Mouse (Mus musculus) CH12.LX (cell line): ENCODE results near the gene Nptn. TPM values are rescaled to one million over a fixed set of nuclear protein-coding genes. Genes with fewer than 3 reads are reported as not detected.

Experiments
- DNase-seq: peaks from one replicate; pipeline ENCODE4 v3.0.0-alpha.2; 2013; ENCODE audit errors: extremely low read depth
- H3K27ac ChIP-seq: 2 replicates; pipeline ENCODE4 v1.5.1; 2012; ENCODE audit warnings: low read depth, mild to moderate bottlenecking, control low read depth, moderate library complexity; ENCODE audit not compliant: insufficient read depth
- H3K27me3 ChIP-seq: replicated peaks from 2 replicates; pipeline ENCODE3; 2012; ENCODE audit warnings: inconsistent platforms
- H3K36me3 ChIP-seq, 2 experiments: replicated peaks in 1 of 2; 2 replicates each; pipeline versions ENCODE3 to v1.6.1; 2012; ENCODE audit warnings: inconsistent platforms in 1 of 2, low read length in 1 of 2, mild to moderate bottlenecking in 1 of 2, mixed read lengths in 1 of 2, moderate library complexity in 1 of 2; ENCODE audit not compliant: control insufficient read depth in 1 of 2, insufficient read depth in 1 of 2
- H3K4me1 ChIP-seq, 2 experiments: 2 replicates each; pipeline ENCODE4 v1.6.1; 2012; ENCODE audit warnings: inconsistent platforms in 1 of 2, moderate library complexity in 1 of 2; ENCODE audit not compliant: insufficient read depth in 2 of 2, control insufficient read depth in 1 of 2
- H3K4me2 ChIP-seq: 2 replicates; pipeline ENCODE4 v1.6.1; 2012; ENCODE audit warnings: low read depth, mild to moderate bottlenecking, control low read depth; ENCODE audit not compliant: poor library complexity, insufficient read depth, severe bottlenecking
- H3K4me3 ChIP-seq, 3 experiments: fragments of 150-350 bp in 1 of 3; sonication (generic) in 1 of 3; replicated peaks in 1 of 3; 2 replicates each; pipeline versions ENCODE3 to v1.5.1; 2011 to 2012; ENCODE audit warnings: low read depth in 2 of 3, low read length in 2 of 3, mild to moderate bottlenecking in 2 of 3, moderate library complexity in 2 of 3, control low read depth in 1 of 3, improper control_type of control experiment in 1 of 3, inconsistent platforms in 1 of 3, mixed read lengths in 1 of 3; ENCODE audit not compliant: poor library complexity in 1 of 3
- H3K79me2 ChIP-seq: replicated peaks from 2 replicates; pipeline ENCODE4 v1.6.1; 2012; ENCODE audit warnings: mild to moderate bottlenecking, moderate library complexity; ENCODE audit not compliant: control insufficient read depth, poor library complexity, insufficient read depth, severe bottlenecking; ENCODE audit errors: extremely low read depth
- H3K9ac ChIP-seq: 2 replicates; pipeline ENCODE4 v1.6.1; 2012; ENCODE audit warnings: low read depth, mild to moderate bottlenecking, control low read depth, moderate library complexity; ENCODE audit not compliant: insufficient read depth
- H3K9me3 ChIP-seq: replicated peaks from 2 replicates; pipeline ENCODE3; 2012; ENCODE audit warnings: low read length, inconsistent platforms, mixed read lengths
- BHLHE40 ChIP-seq: IDR thresholded peaks from 2 replicates; pipeline ENCODE4 v1.6.1; 2011; ENCODE audit warnings: mild to moderate bottlenecking, low read depth, low read length, improper control_type of control experiment
- CHD1 ChIP-seq: IDR thresholded peaks from 2 replicates; pipeline ENCODE4 v1.6.1; 2012; ENCODE audit warnings: low read depth, low read length, improper control_type of control experiment, inconsistent platforms
- CTCF ChIP-seq, 2 experiments: IDR thresholded peaks in 1 of 2; conservative IDR thresholded peaks in 1 of 2; 2 replicates each; pipeline ENCODE4 v1.5.1; 2011 to 2012; ENCODE audit warnings: low read depth in 2 of 2, low read length in 2 of 2, improper control_type of control experiment in 1 of 2, inconsistent platforms in 1 of 2, mild to moderate bottlenecking in 1 of 2, moderate library complexity in 1 of 2
- ELF1 ChIP-seq: IDR thresholded peaks from 2 replicates; pipeline ENCODE4 v1.6.1; 2014; ENCODE audit warnings: low read depth, mild to moderate bottlenecking, inconsistent platforms, low read length, improper control_type of control experiment
- EP300 ChIP-seq: IDR thresholded peaks from 2 replicates; pipeline ENCODE4 v1.6.1; 2011; ENCODE audit warnings: low read length, improper control_type of control experiment
- ETS1 ChIP-seq: conservative IDR thresholded peaks from 2 replicates; pipeline ENCODE4 v1.6.1; 2012; ENCODE audit warnings: low read depth, mild to moderate bottlenecking, inconsistent platforms, low read length, improper control_type of control experiment, moderate library complexity
- GABPA ChIP-seq: IDR thresholded peaks from 2 replicates; pipeline ENCODE4 v1.6.1; 2012; ENCODE audit warnings: low read depth, low read length, improper control_type of control experiment, inconsistent platforms; ENCODE audit not compliant: insufficient replicate concordance
- JUN ChIP-seq: IDR thresholded peaks from 2 replicates; pipeline ENCODE4 v1.6.1; 2011; ENCODE audit warnings: low read depth, mild to moderate bottlenecking, low read length, improper control_type of control experiment, moderate library complexity; ENCODE audit not compliant: insufficient read depth
- KAT2A ChIP-seq: IDR thresholded peaks from 2 replicates; pipeline ENCODE4 v1.6.1; 2012; ENCODE audit warnings: low read length, improper control_type of control experiment, inconsistent platforms; ENCODE audit not compliant: insufficient replicate concordance
- MAZ ChIP-seq: IDR thresholded peaks from 2 replicates; pipeline ENCODE4 v1.6.1; 2012; ENCODE audit warnings: low read depth, mild to moderate bottlenecking, inconsistent platforms, low read length, improper control_type of control experiment, moderate library complexity
- MXI1 ChIP-seq: IDR thresholded peaks from 2 replicates; pipeline ENCODE4 v1.6.1; 2011; ENCODE audit warnings: mild to moderate bottlenecking, low read depth, low read length, improper control_type of control experiment
- POLR2A ChIP-seq: IDR thresholded peaks from 2 replicates; pipeline ENCODE4 v1.6.1; 2011; ENCODE audit warnings: low read depth, mild to moderate bottlenecking, improper control_type of control experiment, low read length
- RAD21 ChIP-seq: IDR thresholded peaks from 2 replicates; pipeline ENCODE4 v1.6.1; 2011; ENCODE audit warnings: low read depth, mild to moderate bottlenecking, low read length, improper control_type of control experiment, moderate library complexity
- SIN3A ChIP-seq: IDR thresholded peaks from 2 replicates; pipeline ENCODE4 v1.6.1; 2012; ENCODE audit warnings: low read length, improper control_type of control experiment, inconsistent platforms
- SMC3 ChIP-seq: IDR thresholded peaks from 2 replicates; pipeline ENCODE4 v1.6.1; 2011; ENCODE audit warnings: low read depth, low read length, improper control_type of control experiment
- USF1 ChIP-seq: IDR thresholded peaks from 2 replicates; pipeline ENCODE4 v1.6.1; 2014; ENCODE audit warnings: low read depth, mild to moderate bottlenecking, inconsistent platforms, low read length, improper control_type of control experiment
- ZC3H11A ChIP-seq: IDR thresholded peaks from 2 replicates; pipeline ENCODE4 v1.6.1; 2012; ENCODE audit warnings: low read depth, mild to moderate bottlenecking, inconsistent platforms, low read length, improper control_type of control experiment
- ZKSCAN1 ChIP-seq: IDR thresholded peaks from 2 replicates; pipeline ENCODE4 v1.6.1; 2012; ENCODE audit warnings: low read depth, inconsistent platforms, low read length, improper control_type of control experiment, borderline replicate concordance
- dilution Hi-C: fragments of 300-500 bp; cut with MboI; formaldehyde crosslinking; loops from 2 replicates; pipeline ENCODE4 v1.14.3; 2020; ENCODE audit warnings: low sequenced_read_pairs; ENCODE audit not compliant: extremely low pct_unique_long_range_greater_than_20kb, extremely low pct_ligation_motif_present
- in situ Hi-C: fragments of 300-500 bp; cut with MboI; formaldehyde crosslinking; loops from 3 replicates; pipeline ENCODE4 v1.14.3; 2019; ENCODE audit warnings: low sequenced_read_pairs, low pct_ligation_motif_present, low pct_unique_long_range_greater_than_20kb, mixed read lengths
- polyA plus RNA-seq: library from polyadenylated mRNA; unstranded; fragments of >175 nt; gene quantifications from 2 replicates; pipeline ENCODE4 v1.2.1, GENCODE M21; 2012; ENCODE audit warnings: low read depth; ENCODE audit not compliant: insufficient read length
- total RNA-seq, 2 experiments: library from RNA; depleted of rRNA; stranded (reverse); fragments of 300-350 nt in 1 of 2; fragments of >200 nt in 1 of 2; gene quantifications; 2 replicates each; pipeline ENCODE4 v1.2.3; 2012 to 2014

The Nptn gene
- total and polyA plus RNA-seq, 3 experiments = 48.4 to 184 (median 175) TPM

DNA sequence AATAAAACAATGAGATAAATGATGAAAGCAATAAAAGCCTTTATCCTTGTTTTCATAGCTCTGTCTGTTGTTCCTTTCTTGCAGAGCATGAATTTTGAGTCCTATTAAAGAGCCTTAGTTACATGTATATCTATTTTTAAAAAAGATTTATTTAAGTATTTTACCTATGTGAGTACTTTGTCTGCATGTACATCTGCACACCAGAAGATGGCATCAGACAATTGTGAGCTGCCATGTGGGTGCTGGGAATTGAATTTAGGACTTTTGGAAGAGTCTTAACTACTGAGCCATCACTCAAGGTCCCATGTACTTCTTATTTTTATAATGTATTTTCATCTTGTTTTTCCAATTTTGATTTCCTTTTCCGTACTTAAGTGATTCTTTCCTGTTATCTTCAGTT, 13.3 kb downstream of the Nptn start:
- H3K4me1 ChIP-seq = peaks cover 0 to 44% of the 10 kb centered on the region in 2 experiments; a peak in 2 of 4 replicates
- in situ Hi-C loops (no loop called here), dilution Hi-C loops (no loop called here)
- no peak overlapping the region for H3K4me3 ChIP-seq
- no peak overlapping the region for H3K9ac ChIP-seq
- H3K4me2 ChIP-seq = no peak overlapping the region
- no peak for DNase-seq
- no peak for TF ChIP-seq POLR2A
- TF ChIP-seq RAD21 = peak; percentile 25
- TF ChIP-seq CTCF (conservative IDR thresholded peaks at IDR 0.05 in 1 of 2, IDR thresholded peaks at IDR 0.05 in 1 of 2; ENCODE audit: low read depth in 2 of 2, low read length in 2 of 2) = peak in 1 of 2 experiments; percentile 33; a peak in 2 of 4 replicates
- no peak for TF ChIP-seq MXI1
- TF ChIP-seq ZKSCAN1 = no peak
- TF ChIP-seq SMC3 = peak; percentile 22
- TF ChIP-seq ETS1 = no peak
- TF ChIP-seq USF1 = no peak
- TF ChIP-seq KAT2A = no peak
- TF ChIP-seq EP300 = no peak
- H3K27me3 ChIP-seq = no peaks in the 10 kb centered on the region
- peaks cover 0 to 7% of the 10 kb centered on the region in 2 experiments for H3K36me3 ChIP-seq
- no peak overlapping the region for H3K27ac ChIP-seq
- peaks cover 21% of the 10 kb centered on the region; the same call in 1 of the 2 replicates for H3K79me2 ChIP-seq
- H3K9me3 ChIP-seq = no peaks in the 10 kb centered on the region

DNA sequence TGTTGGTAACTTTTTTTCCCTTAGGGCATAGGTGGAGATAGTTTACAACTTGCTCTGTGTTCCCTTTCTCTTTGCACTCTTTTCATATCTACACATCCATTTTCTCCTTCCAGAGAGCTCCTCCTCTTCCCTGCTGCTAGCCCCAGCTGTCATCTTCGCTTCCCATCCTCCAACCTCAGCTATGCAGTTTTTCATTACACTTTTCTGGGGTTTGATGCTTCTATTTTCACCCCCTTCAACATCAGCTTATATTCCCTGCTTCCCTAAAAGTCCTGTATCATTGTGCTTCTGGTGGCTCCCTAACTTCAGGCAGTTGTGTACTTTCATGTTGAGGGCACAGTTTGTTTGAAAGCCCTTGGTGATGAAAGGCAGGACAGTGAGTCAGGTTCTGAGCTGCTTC, 31.8 kb downstream of the Nptn start:
- no peak overlapping the region for H3K4me2 ChIP-seq
- in situ Hi-C loops (no loop called here), dilution Hi-C loops (no loop called here)
- no peaks in the 10 kb centered on the region for H3K9me3 ChIP-seq
- H3K4me3 ChIP-seq = no peak overlapping the region
- peaks cover 0 to 64% of the 10 kb centered on the region in 2 experiments; a peak in 2 of 4 replicates for H3K4me1 ChIP-seq
- H3K27me3 ChIP-seq = no peaks in the 10 kb centered on the region
- no peak for DNase-seq
- H3K9ac ChIP-seq = no peak overlapping the region
- no peak for TF ChIP-seq SIN3A
- no peak for TF ChIP-seq POLR2A
- TF ChIP-seq JUN = no peak
- no peak for TF ChIP-seq CHD1
- no peak for TF ChIP-seq ZC3H11A
- no peak for TF ChIP-seq ELF1
- no peak for TF ChIP-seq MAZ
- no peak for TF ChIP-seq BHLHE40
- TF ChIP-seq GABPA = no peak
- H3K79me2 ChIP-seq = peaks cover 20% of the 10 kb centered on the region
- no peak overlapping the region for H3K27ac ChIP-seq
- H3K36me3 ChIP-seq = peaks cover 0 to 5% of the 10 kb centered on the region in 2 experiments
